Mouse (Mus musculus) B cell, adult 62 days (primary cell): Measurements from ENCODE around the gene Shank1. TPM values are rescaled to one million over a fixed set of nuclear protein-coding genes. Genes with fewer than 3 reads are reported as not detected.

Experiments
- total RNA-seq: library from RNA; stranded (reverse); gene quantifications from 4 replicates; pipeline ENCODE4 v1.2.4, GENCODE M21; 2023

Gene Shank1
- 37.6 to 51.0 TPM (median 41.9 TPM) in 4 replicates for total RNA-seq

DNA sequence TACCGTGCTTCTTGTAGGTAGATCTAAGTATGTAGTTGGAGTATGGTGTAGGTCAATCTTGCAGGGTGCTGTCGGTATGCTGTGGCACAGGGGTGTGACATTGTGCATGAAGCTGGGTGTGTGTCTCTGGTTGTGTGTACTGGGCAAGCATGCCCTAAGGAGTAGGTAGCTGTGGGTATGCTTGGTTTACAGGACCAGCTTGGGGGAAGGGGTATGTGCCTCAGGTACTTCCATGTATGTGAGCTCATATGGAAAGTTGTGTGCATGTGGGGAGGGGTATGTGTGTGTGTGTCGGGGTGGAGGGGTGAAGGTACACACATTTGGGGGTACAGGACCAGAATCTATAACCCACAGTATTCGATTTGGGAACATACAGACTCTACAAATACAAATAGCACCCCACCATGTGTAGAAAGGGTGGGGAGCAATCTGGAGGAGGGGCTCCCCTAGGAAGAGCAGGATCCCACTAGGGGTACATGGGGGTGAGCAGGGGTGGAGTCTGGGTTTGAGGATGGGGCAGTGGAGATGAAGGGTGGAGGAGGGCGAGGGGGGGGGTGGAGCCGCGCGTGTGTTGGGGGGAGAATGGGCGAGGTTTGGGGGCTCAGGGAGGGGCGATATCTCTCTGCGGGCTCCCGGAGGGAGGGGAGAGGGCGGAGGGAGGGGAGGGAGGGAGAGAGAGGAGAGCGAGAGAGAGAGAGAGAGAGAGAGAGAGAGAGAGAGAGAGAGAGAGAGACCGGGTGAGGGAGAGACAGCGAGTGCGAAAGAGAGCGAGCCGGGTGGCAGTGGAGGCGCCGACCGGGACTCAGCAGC, at the start of gene Shank1:
Shank1 (plus strand) TSS at position 779 of the 810 bp plus-strand sequence.

DNA sequence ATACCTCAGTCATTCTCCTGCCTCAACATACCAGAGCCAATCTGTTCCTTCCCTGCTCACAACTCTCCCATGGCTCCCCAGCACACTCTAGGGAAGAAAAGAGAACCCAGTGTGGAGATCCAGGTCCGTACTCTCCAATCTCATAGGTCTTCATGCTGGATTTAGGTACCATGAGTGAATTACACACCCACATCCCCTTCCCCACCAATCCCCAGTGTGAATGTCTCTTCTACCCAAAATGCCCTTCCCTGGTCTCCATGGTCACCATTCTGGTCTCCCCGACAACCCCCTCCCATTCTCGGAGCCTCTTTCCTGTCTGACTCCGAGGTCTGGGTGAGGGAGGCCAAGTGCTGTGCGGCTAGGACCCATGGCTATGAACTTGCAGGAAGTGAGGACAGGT, 48.9 kb upstream of the Shank1 start, which contains the start of gene Gm15517:
Gm15517 (plus strand) TSS at position 301 of the 400 bp plus-strand sequence.

GRCm38 (mm10) chr7:44306516-44307240, 3.4 kb upstream of the Shank1 start, which contains the start of gene Clec11a:
Gene Clec11a (minus strand): TSS chr7:44306902.

DNA sequence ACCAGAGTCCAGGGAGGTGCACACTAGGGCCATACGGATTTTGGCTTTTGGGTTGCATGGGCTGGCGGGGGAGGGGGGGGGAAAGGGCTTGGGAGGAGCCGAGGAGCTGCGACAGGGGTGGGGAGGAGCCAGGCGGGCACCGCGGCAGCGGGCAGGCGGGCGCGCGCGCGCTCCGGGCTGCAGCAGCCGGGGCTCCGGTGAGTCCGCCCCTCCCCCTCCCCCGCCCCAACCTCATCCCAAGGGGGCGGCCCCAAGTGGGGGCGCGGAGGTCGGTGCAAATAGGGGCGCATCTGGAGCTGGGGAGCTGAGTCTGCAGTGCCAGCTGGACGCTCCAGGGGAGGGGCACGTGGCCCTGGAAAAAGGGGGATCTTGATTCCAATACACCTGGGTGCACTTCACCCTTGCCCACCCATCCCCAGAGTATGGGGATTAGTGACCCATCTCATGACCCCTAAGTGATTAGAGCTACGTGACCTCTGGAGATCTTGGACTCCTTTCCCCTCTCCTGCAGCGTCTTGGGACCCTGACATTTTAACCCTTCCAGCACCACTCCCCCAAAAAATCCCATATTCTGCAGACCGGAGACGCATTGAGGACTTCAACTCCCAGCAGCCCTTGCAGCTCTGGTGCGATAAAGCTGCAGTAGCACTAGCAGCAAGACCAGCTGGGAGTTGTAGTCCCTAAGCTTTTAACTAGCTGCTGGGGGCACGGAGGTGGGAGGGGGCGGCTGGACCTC, 74.1 kb downstream of the Shank1 start, which contains the start of gene Syt3:
Syt3 (plus strand) TSS at position 123 of the 736 bp plus-strand sequence.

GRCm38 (mm10) chr7:44385720-44386119, 75.7 kb downstream of the Shank1 start, which contains the start of gene 1700008O03Rik:
Gene 1700008O03Rik (minus strand): TSS chr7:44385820.

Other genes with a start within 250 kb of the Shank1 start
- gene Klk1b21, start 207.9 kb upstream of the Shank1 start, total RNA-seq = not detected in 4 replicates
- gene Klk1b22, start 197.6 kb upstream of the Shank1 start, total RNA-seq = not detected in 4 replicates
- gene Klk1b16, start 173.5 kb upstream of the Shank1 start, total RNA-seq = not detected in 4 replicates
- gene Klk1b24, start 122.0 kb upstream of the Shank1 start, total RNA-seq = not detected in 4 replicates
- not detected in 4 replicates for gene Klk1b3, start 112.1 kb upstream of the Shank1 start, total RNA-seq
- not detected in 4 replicates for gene Klk1b4, start 102.8 kb upstream of the Shank1 start, total RNA-seq
- gene Klk1b5, start 94.3 kb upstream of the Shank1 start, total RNA-seq = not detected in 4 replicates
- 0.63 TPM in 1 of 4 replicates, not detected in the others for gene Klk1, start 84.9 kb upstream of the Shank1 start, total RNA-seq
- not detected in 4 replicates for gene Gm36864, start 74.1 kb upstream of the Shank1 start, total RNA-seq
- 0.81 to 2.1 TPM (median 1.7 TPM) in 4 replicates for gene 1700028J19Rik, start 63.6 kb upstream of the Shank1 start, total RNA-seq
- gene 2410002F23Rik, start 63.5 kb upstream of the Shank1 start, total RNA-seq = 172 to 193 TPM (median 186 TPM) in 4 replicates
- gene Acp4, start 52.9 kb upstream of the Shank1 start, total RNA-seq = not detected in 4 replicates
- gene Gm15517, start 48.8 kb upstream of the Shank1 start, total RNA-seq = not detected in 4 replicates
- 1.7 to 2.6 TPM (median 2.3 TPM) in 4 replicates for gene Clec11a, start 3.4 kb upstream of the Shank1 start, total RNA-seq
- not detected in 4 replicates for gene Syt3, start 73.8 kb downstream of the Shank1 start, total RNA-seq
- gene 1700008O03Rik, start 75.6 kb downstream of the Shank1 start, total RNA-seq = not detected in 4 replicates
- not detected in 4 replicates for gene Lrrc4b, start 118.8 kb downstream of the Shank1 start, total RNA-seq
- gene Aspdh, start 155.1 kb downstream of the Shank1 start, total RNA-seq = not detected in 4 replicates
- 52.2 to 62.7 TPM (median 54.5 TPM) in 4 replicates for gene Josd2, start 157.7 kb downstream of the Shank1 start, total RNA-seq
- gene Emc10, start 186.3 kb downstream of the Shank1 start, total RNA-seq = 68.3 to 80.4 TPM (median 71.3 TPM) in 4 replicates
- gene Fam71e1, start 186.3 kb downstream of the Shank1 start, total RNA-seq = 10.1 to 16.1 TPM (median 11.9 TPM) in 4 replicates
- 14.6 to 19.3 TPM (median 15.8 TPM) in 4 replicates for gene Mybpc2, start 214.4 kb downstream of the Shank1 start, total RNA-seq
- gene Spib, start 221.8 kb downstream of the Shank1 start, total RNA-seq = 425 to 467 TPM (median 446 TPM) in 4 replicates
- 148 to 155 TPM (median 150 TPM) in 4 replicates for gene Pold1, start 238.6 kb downstream of the Shank1 start, total RNA-seq
- gene Nr1h2, start 243.7 kb downstream of the Shank1 start, total RNA-seq = 391 to 409 TPM (median 403 TPM) in 4 replicates